Mouse (Mus musculus): ENCODE results near the gene Ankrd2. TPM values are rescaled to one million over a fixed set of nuclear protein-coding genes. Genes with fewer than 3 reads are reported as not detected.

Gene Ankrd2
- total and polyA plus RNA-seq, 3 experiments = 0.20 to 0.42 TPM; not detected in 1

GRCm38 (mm10) chr19:42085690-42086089 is 49.9 kb downstream of the Ankrd2 start:
- Histone ChIP-seq H3K9ac (ENCODE audit: low read depth, low read length) (peak overlapping the region; percentile 17), H3K79me2 (replicated peaks; ENCODE audit: control insufficient read depth, insufficient read depth, low read length) (no peaks in the 10 kb centered on the region), H3K36me3 (ENCODE audit: control insufficient read depth, insufficient read depth, low read length) (no peaks in the 10 kb centered on the region), H3K4me3 (peak overlapping the region; percentile 41), H3K4me1 (ENCODE audit: control insufficient read depth, insufficient read depth, low read length) (peaks cover 3% of the 10 kb centered on the region), H3K27me3 (ENCODE audit: control insufficient read depth, insufficient read depth, low read length) (peaks cover 4% of the 10 kb centered on the region), H3K27ac (no peak overlapping the region)
- TF ChIP-seq CTCF (IDR thresholded peaks at IDR 0.05) = no peak
- TF ChIP-seq POLR2A (IDR thresholded peaks at IDR 0.05; ENCODE audit: insufficient read depth, low read depth, low read length) = no peak
- no peak for TF ChIP-seq EP300 (IDR thresholded peaks at IDR 0.05; ENCODE audit: insufficient read depth, low read depth, low read length)
- intact Hi-C loops (cut with DNase I) = loop anchor here (5.0 kb wide), 2 partner anchors 103 to 153 kb away; partner anchors contain the start of genes Exosc1, Mms19, Ubtd1 and Zdhhc16
- 15% methylated on average over 10 of the region's 10 CpGs for WGBS
- no peak for DNase-seq

DNA sequence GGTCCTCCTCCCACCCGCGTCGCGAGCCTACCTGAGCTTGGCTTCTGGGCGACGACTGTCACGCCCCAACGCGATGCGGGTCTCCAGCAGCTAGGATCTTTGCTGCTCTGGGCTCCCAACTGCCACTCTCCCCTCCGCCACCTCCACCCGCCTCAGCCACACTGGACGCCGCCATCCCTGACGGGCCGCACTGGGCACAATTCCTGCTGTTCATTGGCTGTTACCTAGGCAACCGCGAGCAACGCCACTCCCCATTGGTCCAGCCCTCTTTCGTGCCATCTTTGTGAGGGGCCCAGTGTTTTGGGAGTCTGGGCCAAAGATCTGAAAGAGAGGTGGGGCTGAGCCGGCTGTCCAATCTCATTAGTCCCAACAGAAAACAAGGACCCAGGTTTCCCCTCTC is 50.4 kb downstream of the Ankrd2 start, which contains the start of gene Morn4:
Morn4 (minus strand) TSS at position 192 of the 400 bp plus-strand sequence.
- Histone ChIP-seq H3K27ac (no peak within 1 kb of the TSS), H3K36me3 (ENCODE audit: control insufficient read depth, insufficient read depth, low read length) (no peaks in the 10 kb centered on the region), H3K4me1 (ENCODE audit: control insufficient read depth, insufficient read depth, low read length) (peaks cover 3% of the 10 kb centered on the region), H3K27me3 (ENCODE audit: control insufficient read depth, insufficient read depth, low read length) (peaks cover 4% of the 10 kb centered on the region), H3K79me2 (replicated peaks; ENCODE audit: control insufficient read depth, insufficient read depth, low read length) (no peaks in the 10 kb centered on the region), H3K9ac (ENCODE audit: low read depth, low read length) (peak within 1 kb of the TSS; percentile 17), H3K4me3 (peak within 1 kb of the TSS; percentile 41)
- peak; percentile 56 to 59 for DNase-seq
- intact Hi-C loops (cut with DNase I) = loop anchor here (5.0 kb wide), 2 partner anchors 104 to 154 kb away; partner anchors contain the start of genes Exosc1, Mms19, Ubtd1 and Zdhhc16
- TF ChIP-seq POLR2A (IDR thresholded peaks at IDR 0.05; ENCODE audit: insufficient read depth, low read depth, low read length) (no peak), EP300 (IDR thresholded peaks at IDR 0.05; ENCODE audit: insufficient read depth, low read depth, low read length) (no peak), CTCF (IDR thresholded peaks at IDR 0.05) (no peak)
- WGBS = 3% methylated on average over 21 of the region's 21 CpGs

DNA sequence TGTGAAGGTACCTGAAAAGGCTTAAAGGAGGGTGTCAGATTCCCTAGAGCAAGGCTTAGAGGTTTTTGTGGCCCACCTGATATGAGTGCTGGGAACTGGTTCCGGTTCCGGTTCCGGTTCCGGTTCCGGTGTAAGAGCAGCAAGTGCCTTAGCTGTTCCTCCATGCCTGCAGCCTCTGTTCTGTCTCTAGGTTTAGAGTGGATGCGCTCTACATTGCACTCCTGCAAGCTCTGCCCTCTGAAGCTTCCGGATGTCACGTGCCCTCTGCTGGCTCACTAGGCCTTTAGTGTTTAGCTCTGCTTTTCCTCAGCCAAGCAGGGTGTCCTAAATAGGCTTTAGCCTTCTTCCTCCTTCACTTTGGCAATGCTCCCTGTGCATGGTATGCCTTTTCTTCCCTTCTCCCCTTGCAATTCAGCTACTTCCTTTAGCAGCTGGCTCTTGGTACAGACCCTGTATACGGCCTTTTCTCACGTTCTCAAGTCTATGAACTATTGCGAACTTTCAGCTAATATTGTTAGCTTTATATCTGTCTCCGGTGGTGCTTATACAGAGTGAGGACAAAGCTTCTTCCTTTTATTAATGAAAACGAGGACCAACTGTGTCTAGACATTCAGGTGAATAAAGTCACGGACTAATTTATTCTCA is 53.4 kb downstream of the Ankrd2 start:
- H3K4me1 ChIP-seq (ENCODE audit: control insufficient read depth, insufficient read depth, low read length) = peaks cover 6% of the 10 kb centered on the region
- H3K27ac ChIP-seq = peak overlapping the region; percentile 85
- peak overlapping the region; percentile 56 for H3K4me3 ChIP-seq
- intact Hi-C loops (cut with DNase I) = loop anchor here (5.0 kb wide), 2 partner anchors 107 to 157 kb away; partner anchors contain the start of genes Exosc1, Mms19, Ubtd1 and Zdhhc16
- peak; percentile 59 to 80 for DNase-seq
- TF ChIP-seq POLR2A (IDR thresholded peaks at IDR 0.05; ENCODE audit: insufficient read depth, low read depth, low read length) (peak; percentile 56; the same call in 1 of the 2 replicates), EP300 (IDR thresholded peaks at IDR 0.05; ENCODE audit: insufficient read depth, low read depth, low read length) (no peak)
- peaks cover 4% of the 10 kb centered on the region for H3K27me3 ChIP-seq (ENCODE audit: control insufficient read depth, insufficient read depth, low read length)
- WGBS = 11% methylated on average over 14 of the region's 14 CpGs
- H3K79me2 ChIP-seq (replicated peaks; ENCODE audit: control insufficient read depth, insufficient read depth, low read length) = no peaks in the 10 kb centered on the region
- peak overlapping the region; percentile 41; the same call in 1 of the 2 replicates for H3K9ac ChIP-seq (ENCODE audit: low read depth, low read length)
- no peaks in the 10 kb centered on the region for H3K36me3 ChIP-seq (ENCODE audit: control insufficient read depth, insufficient read depth, low read length)

GRCm38 (mm10) chr19:42089748-42090595 is 54.2 kb downstream of the Ankrd2 start, which contains the start of gene Pi4k2a:
Gene Pi4k2a (plus strand): TSS chr19:42090470.
- peak; percentile 96 to 100 for DNase-seq
- intact Hi-C loops (cut with DNase I) = loop anchor here (2.0 to 5.0 kb wide), 5 partner anchors 37 to 178 kb away; partner anchors contain the start of genes Exosc1, Marveld1, Mms19 and Pgam1
- TF ChIP-seq POLR2A (IDR thresholded peaks at IDR 0.05; ENCODE audit: insufficient read depth, low read depth, low read length) (peak; percentile 89), CTCF (IDR thresholded peaks at IDR 0.05) (0 out of 2 replicates have a peak, but pooled peaks have one; percentile 11), EP300 (IDR thresholded peaks at IDR 0.05; ENCODE audit: insufficient read depth, low read depth, low read length) (peak; percentile 64; the same call in 1 of the 2 replicates)

DNA sequence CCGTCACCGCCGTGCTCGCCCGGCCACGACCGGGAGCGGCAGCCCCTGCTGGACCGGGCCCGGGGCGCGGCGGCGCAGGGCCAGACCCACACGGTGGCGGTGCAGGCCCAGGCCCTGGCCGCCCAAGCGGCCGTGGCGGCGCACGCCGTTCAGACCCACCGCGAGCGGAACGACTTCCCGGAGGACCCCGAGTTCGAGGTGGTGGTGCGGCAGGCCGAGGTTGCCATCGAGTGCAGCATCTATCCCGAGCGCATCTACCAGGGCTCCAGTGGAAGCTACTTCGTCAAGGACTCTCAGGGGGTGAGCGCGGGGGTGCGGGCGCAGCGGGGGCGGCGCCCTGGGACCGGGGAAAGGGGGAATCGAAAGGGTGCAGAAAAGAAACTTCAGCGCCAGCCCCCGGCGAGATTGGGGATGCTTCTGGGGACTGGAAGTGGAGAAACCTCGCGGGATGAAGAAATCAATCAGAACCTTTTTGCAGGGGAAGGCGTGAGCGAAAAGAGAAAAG is 54.9 kb downstream of the Ankrd2 start:
- Histone ChIP-seq H3K27me3 (ENCODE audit: control insufficient read depth, insufficient read depth, low read length) (peaks cover 4% of the 10 kb centered on the region), H3K36me3 (ENCODE audit: control insufficient read depth, insufficient read depth, low read length) (no peaks in the 10 kb centered on the region), H3K9ac (ENCODE audit: low read depth, low read length) (peak overlapping the region; percentile 89), H3K79me2 (replicated peaks; ENCODE audit: control insufficient read depth, insufficient read depth, low read length) (no peaks in the 10 kb centered on the region), H3K27ac (peak overlapping the region; percentile 86), H3K4me3 (peak overlapping the region; percentile 64), H3K4me1 (ENCODE audit: control insufficient read depth, insufficient read depth, low read length) (peaks cover 6% of the 10 kb centered on the region)
- TF ChIP-seq POLR2A (IDR thresholded peaks at IDR 0.05; ENCODE audit: insufficient read depth, low read depth, low read length) = no peak
- TF ChIP-seq EP300 (IDR thresholded peaks at IDR 0.05; ENCODE audit: insufficient read depth, low read depth, low read length) = no peak
- no peak for TF ChIP-seq CTCF (IDR thresholded peaks at IDR 0.05)
- under 1% methylated on average over 48 of the region's 52 CpGs for WGBS
- no peak for DNase-seq
- intact Hi-C loops (cut with DNase I) = loop anchor here (2.0 to 5.0 kb wide), 3 partner anchors 36 to 178 kb away; partner anchors contain the start of genes Marveld1 and Pgam1

More at GRCm38 (mm10) chr19:42089748-42090595, 54.2 kb downstream of the Ankrd2 start, which contains the start of gene Pi4k2a:
- Histone ChIP-seq H3K27me3 (ENCODE audit: control insufficient read depth, insufficient read depth, low read length) (peaks cover 4% of the 10 kb centered on the region), H3K4me1 (ENCODE audit: control insufficient read depth, insufficient read depth, low read length) (peaks cover 6% of the 10 kb centered on the region), H3K36me3 (ENCODE audit: control insufficient read depth, insufficient read depth, low read length) (no peaks in the 10 kb centered on the region), H3K79me2 (replicated peaks; ENCODE audit: control insufficient read depth, insufficient read depth, low read length) (no peaks in the 10 kb centered on the region), H3K9ac (ENCODE audit: low read depth, low read length) (peak within 1 kb of the TSS; percentile 89), H3K27ac (peak within 1 kb of the TSS; percentile 86), H3K4me3 (peak within 1 kb of the TSS; percentile 64)
- WGBS = under 1% methylated on average over 52 of the region's 55 CpGs

Other genes with a start within 250 kb of the Ankrd2 start
- 1 to 10 TPM; 1.7 to 2.0 TPM for gene Arhgap19, start 234.0 kb upstream of the Ankrd2 start, total RNA-seq (2021)
- gene Arhgap19, start 234.0 kb upstream of the Ankrd2 start, polyA plus RNA-seq (2012; rRNA removed) = 1.4 and 2.1 TPM in 2 replicates
- 1 to 10 TPM; 2.5 to 3.9 TPM for gene Frat1, start 206.0 kb upstream of the Ankrd2 start, total RNA-seq (2021)
- 1.3 TPM in 2 replicates for gene Frat1, start 206.0 kb upstream of the Ankrd2 start, polyA plus RNA-seq (2012; rRNA removed)
- gene Frat2, start 187.9 kb upstream of the Ankrd2 start, total RNA-seq (2021) = 1 to 10 TPM; 2.7 to 4.9 TPM
- 1.4 and 1.7 TPM in 2 replicates for gene Frat2, start 187.9 kb upstream of the Ankrd2 start, polyA plus RNA-seq (2012; rRNA removed)
- gene Rrp12, start 139.8 kb upstream of the Ankrd2 start, total RNA-seq (2021) = 10 to 100 TPM; 13.7 to 17.4 TPM
- gene Rrp12, start 139.8 kb upstream of the Ankrd2 start, polyA plus RNA-seq (2012; rRNA removed) = 6.6 and 6.9 TPM in 2 replicates
- gene Pgam1, start 124.1 kb upstream of the Ankrd2 start, total RNA-seq (2021) = 100 to 1,000 TPM; 122 to 135 TPM
- gene Pgam1, start 124.1 kb upstream of the Ankrd2 start, polyA plus RNA-seq (2012; rRNA removed) = 111 and 162 TPM in 2 replicates
- 10 to 100 TPM; 13.2 to 13.9 TPM for gene Exosc1, start 102.6 kb upstream of the Ankrd2 start, total RNA-seq (2021)
- 9.8 and 9.9 TPM in 2 replicates for gene Exosc1, start 102.6 kb upstream of the Ankrd2 start, polyA plus RNA-seq (2012; rRNA removed)
- gene Zdhhc16, start 102.5 kb upstream of the Ankrd2 start, total RNA-seq (2021) = 10 to 100 TPM; 12.3 to 14.6 TPM
- gene Zdhhc16, start 102.5 kb upstream of the Ankrd2 start, polyA plus RNA-seq (2012; rRNA removed) = 40.3 and 53.3 TPM in 2 replicates
- gene Mms19, start 54.8 kb upstream of the Ankrd2 start, total RNA-seq (2021) = 10 to 100 TPM; 14.2 to 17.9 TPM
- 35.4 and 48.4 TPM in 2 replicates for gene Mms19, start 54.8 kb upstream of the Ankrd2 start, polyA plus RNA-seq (2012; rRNA removed)
- gene Ubtd1, start 54.2 kb upstream of the Ankrd2 start, total RNA-seq (2021) = 10 to 100 TPM; 21.4 to 22.7 TPM
- 27.3 and 37.3 TPM in 2 replicates for gene Ubtd1, start 54.2 kb upstream of the Ankrd2 start, polyA plus RNA-seq (2012; rRNA removed)
- 1 to 10 TPM; 1.6 to 2.3 TPM for gene Hoga1, start 9.6 kb downstream of the Ankrd2 start, total RNA-seq (2021)
- 0.85 and 1.4 TPM in 2 replicates for gene Hoga1, start 9.6 kb downstream of the Ankrd2 start, polyA plus RNA-seq (2012; rRNA removed)
- under 1 TPM in 1 of 2 experiments, not detected in 1; 0.23 TPM for gene 4933411K16Rik, start 16.2 kb downstream of the Ankrd2 start, total RNA-seq (2021)
- 0.41 and 0.73 TPM in 2 replicates for gene 4933411K16Rik, start 16.2 kb downstream of the Ankrd2 start, polyA plus RNA-seq (2012; rRNA removed)
- 1 to 10 TPM; 2.3 to 2.5 TPM for gene Morn4, start 50.4 kb downstream of the Ankrd2 start, total RNA-seq (2021)
- gene Morn4, start 50.4 kb downstream of the Ankrd2 start, polyA plus RNA-seq (2012; rRNA removed) = 5.0 and 5.5 TPM in 2 replicates
- 10 to 100 TPM; 18.2 to 21.3 TPM for gene Pi4k2a, start 54.5 kb downstream of the Ankrd2 start, total RNA-seq (2021)
- 15.1 and 21.4 TPM in 2 replicates for gene Pi4k2a, start 54.5 kb downstream of the Ankrd2 start, polyA plus RNA-seq (2012; rRNA removed)
- gene Avpi1, start 93.1 kb downstream of the Ankrd2 start, total RNA-seq (2021) = 10 to 100 TPM; 10.0 to 14.4 TPM
- gene Avpi1, start 93.1 kb downstream of the Ankrd2 start, polyA plus RNA-seq (2012; rRNA removed) = 9.9 and 13.1 TPM in 2 replicates
- 10 to 100 TPM; 21.1 to 21.9 TPM for gene Marveld1, start 111.4 kb downstream of the Ankrd2 start, total RNA-seq (2021)
- gene Marveld1, start 111.4 kb downstream of the Ankrd2 start, polyA plus RNA-seq (2012; rRNA removed) = 55.0 and 61.4 TPM in 2 replicates
- 10 to 100 TPM; 20.2 to 20.3 TPM for gene Zfyve27, start 128.0 kb downstream of the Ankrd2 start, total RNA-seq (2021)
- 27.6 and 33.6 TPM in 2 replicates for gene Zfyve27, start 128.0 kb downstream of the Ankrd2 start, polyA plus RNA-seq (2012; rRNA removed)
- gene Sfrp5, start 166.3 kb downstream of the Ankrd2 start, total RNA-seq (2021) = 1 to 10 TPM; 4.7 to 5.9 TPM
- gene Sfrp5, start 166.3 kb downstream of the Ankrd2 start, polyA plus RNA-seq (2012; rRNA removed) = 11.6 and 19.0 TPM in 2 replicates
- gene Golga7b, start 211.6 kb downstream of the Ankrd2 start, total RNA-seq (2021) = under 1 TPM; 0.50 to 0.75 TPM
- gene Golga7b, start 211.6 kb downstream of the Ankrd2 start, polyA plus RNA-seq (2012; rRNA removed) = 1.0 and 1.1 TPM in 2 replicates

Data from heart, adult 2 months (tissue).